Mouse (Mus musculus) stomach, embryonic 14.5 days (tissue): ENCODE measurements around the gene Abca14. TPM values are rescaled to one million over a fixed set of nuclear protein-coding genes. Genes with fewer than 3 reads are reported as not detected.

Experiments
- ATAC-seq: fragments of 200-750 bp; cut with Nextera tagmentation; 2 replicates; pipeline ENCODE4 v1.8.0; 2017; ENCODE audit warnings: low read depth, moderate TSS enrichment; ENCODE audit not compliant: insufficient number of reproducible peaks, insufficient read depth, low FRiP score
- H3K27ac ChIP-seq: fragments of 300-500 bp; sonication (generic); 2 replicates; pipeline ENCODE4 v1.5.1; 2014; ENCODE audit warnings: mild to moderate bottlenecking, low read length, moderate library complexity, mixed read lengths
- H3K27me3 ChIP-seq: fragments of 300-500 bp; sonication (generic); 2 replicates; pipeline ENCODE4 v1.6.1; 2014; ENCODE audit warnings: low read length, control low read depth, mixed read lengths; ENCODE audit not compliant: control insufficient read depth, insufficient read depth
- H3K36me3 ChIP-seq: fragments of 300-500 bp; sonication (generic); 2 replicates; pipeline ENCODE4 v1.6.1; 2014; ENCODE audit warnings: mild to moderate bottlenecking, control low read depth, low read length, moderate library complexity, mixed read lengths; ENCODE audit not compliant: control insufficient read depth, insufficient read depth
- H3K4me1 ChIP-seq: fragments of 300-500 bp; sonication (generic); 2 replicates; pipeline ENCODE4 v1.6.1; 2014; ENCODE audit warnings: low read length, control low read depth, mixed read lengths; ENCODE audit not compliant: control insufficient read depth, insufficient read depth
- H3K4me2 ChIP-seq: fragments of 300-500 bp; sonication (generic); replicated peaks from 2 replicates; pipeline ENCODE4 v1.6.1; 2014; ENCODE audit warnings: low read depth, low read length, control low read depth
- H3K4me3 ChIP-seq: fragments of 300-500 bp; sonication (generic); 2 replicates; pipeline ENCODE4 v1.5.1; 2014; ENCODE audit warnings: low read depth, low read length, control low read depth
- H3K9ac ChIP-seq: fragments of 300-500 bp; sonication (generic); replicated peaks from 2 replicates; pipeline ENCODE4 v1.6.1; 2014; ENCODE audit warnings: low read depth, mild to moderate bottlenecking, control low read depth, low read length, moderate library complexity, mixed read lengths
- H3K9me3 ChIP-seq: fragments of 300-500 bp; sonication (generic); 2 replicates; pipeline ENCODE4 v1.6.1; 2016; ENCODE audit warnings: low read depth, low read length, control low read depth; ENCODE audit not compliant: control insufficient read depth
- WGBS: fragments of 180-500 bp; shearing (Covaris S2); extraction: QIAGEN DNeasy Blood & Tissue Kit; methylation state at CpG from one replicate; pipeline ENCODE4 v1.1.7; 2014; 5-methylcytosine and 5-hydroxymethylcytosine counted together
- polyA plus RNA-seq: library from polyadenylated mRNA; unstranded; fragments of >200 nt; fragmentation: Nextera tagmentation; extraction: Ambion mirVana; gene quantifications from 2 replicates; pipeline ENCODE4 v1.2.1, GENCODE M21; 2014

Gene Abca14
- polyA plus RNA-seq, 1 experiment from 2014 or later = not detected

- Histone ChIP-seq H3K4me2 (no peak overlapping the region), H3K9ac (no peak overlapping the region), H3K36me3 (no peaks in the 10 kb centered on the region), H3K4me1 (no peaks in the 10 kb centered on the region), H3K9me3 (no peaks in the 10 kb centered on the region), H3K27ac (no peak overlapping the region), H3K27me3 (no peaks in the 10 kb centered on the region), H3K4me3 (no peak overlapping the region)
- no peak for ATAC-seq
- WGBS = 42% methylated on average over 13 of the region's 13 CpGs
Observed at GRCm38 (mm10) chr7:120361159-120361558, 157.4 kb downstream of the Abca14 start.

Other genes starting within 250 kb of the Abca14 start
- 0.23 TPM in 1 of 2 replicates, not detected in the other for gene Dnah3, start 108.7 kb upstream of the Abca14 start, polyA plus RNA-seq
- gene Tmem159, start 101.6 kb upstream of the Abca14 start, polyA plus RNA-seq = 33.9 and 37.2 TPM in 2 replicates
- gene Zp2, start 58.7 kb upstream of the Abca14 start, polyA plus RNA-seq = not detected in 2 replicates
- 0.63 TPM in 1 of 2 replicates, not detected in the other for gene Anks4b, start 30.1 kb upstream of the Abca14 start, polyA plus RNA-seq
- gene Crym, start 1.9 kb upstream of the Abca14 start, polyA plus RNA-seq = 8.9 and 9.3 TPM in 2 replicates
- not detected in 2 replicates for gene Abca15, start 124.7 kb downstream of the Abca14 start, polyA plus RNA-seq
- not detected in 2 replicates for gene Abca16, start 205.7 kb downstream of the Abca14 start, polyA plus RNA-seq